Mouse (Mus musculus) CH12.LX (cell line): ENCODE results near the gene Fscn1. TPM values are rescaled to one million over a fixed set of nuclear protein-coding genes. Genes with fewer than 3 reads are reported as not detected.

ENCODE experiments used
- DNase-seq: peaks from one replicate; pipeline ENCODE4 v3.0.0-alpha.2; 2013; ENCODE audit errors: extremely low read depth
- H3K27ac ChIP-seq: 2 replicates; pipeline ENCODE4 v1.5.1; 2012; ENCODE audit warnings: low read depth, mild to moderate bottlenecking, control low read depth, moderate library complexity; ENCODE audit not compliant: insufficient read depth
- H3K27me3 ChIP-seq: replicated peaks from 2 replicates; pipeline ENCODE3; 2012; ENCODE audit warnings: inconsistent platforms
- H3K36me3 ChIP-seq, 2 experiments: replicated peaks in 1 of 2; 2 replicates each; pipeline versions ENCODE3 to v1.6.1; 2012; ENCODE audit warnings: inconsistent platforms in 1 of 2, low read length in 1 of 2, mild to moderate bottlenecking in 1 of 2, mixed read lengths in 1 of 2, moderate library complexity in 1 of 2; ENCODE audit not compliant: control insufficient read depth in 1 of 2, insufficient read depth in 1 of 2
- H3K4me1 ChIP-seq, 2 experiments: 2 replicates each; pipeline ENCODE4 v1.6.1; 2012; ENCODE audit warnings: inconsistent platforms in 1 of 2, moderate library complexity in 1 of 2; ENCODE audit not compliant: insufficient read depth in 2 of 2, control insufficient read depth in 1 of 2
- H3K4me2 ChIP-seq: 2 replicates; pipeline ENCODE4 v1.6.1; 2012; ENCODE audit warnings: low read depth, mild to moderate bottlenecking, control low read depth; ENCODE audit not compliant: poor library complexity, insufficient read depth, severe bottlenecking
- H3K4me3 ChIP-seq, 3 experiments: fragments of 150-350 bp in 1 of 3; sonication (generic) in 1 of 3; replicated peaks in 1 of 3; 2 replicates each; pipeline versions ENCODE3 to v1.5.1; 2011 to 2012; ENCODE audit warnings: low read depth in 2 of 3, low read length in 2 of 3, mild to moderate bottlenecking in 2 of 3, moderate library complexity in 2 of 3, control low read depth in 1 of 3, improper control_type of control experiment in 1 of 3, inconsistent platforms in 1 of 3, mixed read lengths in 1 of 3; ENCODE audit not compliant: poor library complexity in 1 of 3
- H3K79me2 ChIP-seq: replicated peaks from 2 replicates; pipeline ENCODE4 v1.6.1; 2012; ENCODE audit warnings: mild to moderate bottlenecking, moderate library complexity; ENCODE audit not compliant: control insufficient read depth, poor library complexity, insufficient read depth, severe bottlenecking; ENCODE audit errors: extremely low read depth
- H3K9ac ChIP-seq: 2 replicates; pipeline ENCODE4 v1.6.1; 2012; ENCODE audit warnings: low read depth, mild to moderate bottlenecking, control low read depth, moderate library complexity; ENCODE audit not compliant: insufficient read depth
- H3K9me3 ChIP-seq: replicated peaks from 2 replicates; pipeline ENCODE3; 2012; ENCODE audit warnings: low read length, inconsistent platforms, mixed read lengths
- BHLHE40 ChIP-seq: IDR thresholded peaks from 2 replicates; pipeline ENCODE4 v1.6.1; 2011; ENCODE audit warnings: mild to moderate bottlenecking, low read depth, low read length, improper control_type of control experiment
- CHD2 ChIP-seq: IDR thresholded peaks from 2 replicates; pipeline ENCODE4 v1.6.1; 2011; ENCODE audit warnings: low read length, improper control_type of control experiment
- CTCF ChIP-seq, 2 experiments: IDR thresholded peaks in 1 of 2; conservative IDR thresholded peaks in 1 of 2; 2 replicates each; pipeline ENCODE4 v1.5.1; 2011 to 2012; ENCODE audit warnings: low read depth in 2 of 2, low read length in 2 of 2, improper control_type of control experiment in 1 of 2, inconsistent platforms in 1 of 2, mild to moderate bottlenecking in 1 of 2, moderate library complexity in 1 of 2
- ELF1 ChIP-seq: IDR thresholded peaks from 2 replicates; pipeline ENCODE4 v1.6.1; 2014; ENCODE audit warnings: low read depth, mild to moderate bottlenecking, inconsistent platforms, low read length, improper control_type of control experiment
- GABPA ChIP-seq: IDR thresholded peaks from 2 replicates; pipeline ENCODE4 v1.6.1; 2012; ENCODE audit warnings: low read depth, low read length, improper control_type of control experiment, inconsistent platforms; ENCODE audit not compliant: insufficient replicate concordance
- MAZ ChIP-seq: IDR thresholded peaks from 2 replicates; pipeline ENCODE4 v1.6.1; 2012; ENCODE audit warnings: low read depth, mild to moderate bottlenecking, inconsistent platforms, low read length, improper control_type of control experiment, moderate library complexity
- MYC ChIP-seq: IDR thresholded peaks from 2 replicates; pipeline ENCODE4 v1.6.1; 2011; ENCODE audit warnings: low read depth, mild to moderate bottlenecking, improper control_type of control experiment, low read length
- NRF1 ChIP-seq: IDR thresholded peaks from 2 replicates; pipeline ENCODE4 v1.6.1; 2014; ENCODE audit warnings: low read depth, mild to moderate bottlenecking, inconsistent platforms, low read length, improper control_type of control experiment, moderate library complexity
- PAX5 ChIP-seq: IDR thresholded peaks from 2 replicates; pipeline ENCODE4 v1.6.1; 2012; ENCODE audit warnings: low read length, inconsistent platforms, mixed read lengths
- POLR2A ChIP-seq: IDR thresholded peaks from 2 replicates; pipeline ENCODE4 v1.6.1; 2011; ENCODE audit warnings: low read depth, mild to moderate bottlenecking, improper control_type of control experiment, low read length
- SIN3A ChIP-seq: IDR thresholded peaks from 2 replicates; pipeline ENCODE4 v1.6.1; 2012; ENCODE audit warnings: low read length, improper control_type of control experiment, inconsistent platforms
- TCF12 ChIP-seq: IDR thresholded peaks from 2 replicates; pipeline ENCODE4 v1.6.1; 2014; ENCODE audit warnings: low read depth, mild to moderate bottlenecking, inconsistent platforms, low read length, improper control_type of control experiment
- UBTF ChIP-seq: IDR thresholded peaks from 2 replicates; pipeline ENCODE4 v1.6.1; 2012; ENCODE audit warnings: low read depth, mild to moderate bottlenecking, inconsistent platforms, low read length, improper control_type of control experiment, moderate library complexity
- USF2 ChIP-seq: conservative IDR thresholded peaks from 2 replicates; pipeline ENCODE4 v1.6.1; 2011; ENCODE audit warnings: low read depth, low read length, improper control_type of control experiment
- ZNF384 ChIP-seq: IDR thresholded peaks from 2 replicates; pipeline ENCODE4 v1.6.1; 2012; ENCODE audit warnings: low read depth, low read length, improper control_type of control experiment, inconsistent platforms
- dilution Hi-C: fragments of 300-500 bp; cut with MboI; formaldehyde crosslinking; loops from 2 replicates; pipeline ENCODE4 v1.14.3; 2020; ENCODE audit warnings: low sequenced_read_pairs; ENCODE audit not compliant: extremely low pct_unique_long_range_greater_than_20kb, extremely low pct_ligation_motif_present
- in situ Hi-C: fragments of 300-500 bp; cut with MboI; formaldehyde crosslinking; loops from 3 replicates; pipeline ENCODE4 v1.14.3; 2019; ENCODE audit warnings: low sequenced_read_pairs, low pct_ligation_motif_present, low pct_unique_long_range_greater_than_20kb, mixed read lengths
- polyA plus RNA-seq: library from polyadenylated mRNA; unstranded; fragments of >175 nt; gene quantifications from 2 replicates; pipeline ENCODE4 v1.2.1, GENCODE M21; 2012; ENCODE audit warnings: low read depth; ENCODE audit not compliant: insufficient read length
- total RNA-seq, 2 experiments: library from RNA; depleted of rRNA; stranded (reverse); fragments of 300-350 nt in 1 of 2; fragments of >200 nt in 1 of 2; gene quantifications; 2 replicates each; pipeline ENCODE4 v1.2.3; 2012 to 2014

Fscn1 gene
- total and polyA plus RNA-seq, 3 experiments = 19.7 to 75.7 (median 65.3) TPM

DNA sequence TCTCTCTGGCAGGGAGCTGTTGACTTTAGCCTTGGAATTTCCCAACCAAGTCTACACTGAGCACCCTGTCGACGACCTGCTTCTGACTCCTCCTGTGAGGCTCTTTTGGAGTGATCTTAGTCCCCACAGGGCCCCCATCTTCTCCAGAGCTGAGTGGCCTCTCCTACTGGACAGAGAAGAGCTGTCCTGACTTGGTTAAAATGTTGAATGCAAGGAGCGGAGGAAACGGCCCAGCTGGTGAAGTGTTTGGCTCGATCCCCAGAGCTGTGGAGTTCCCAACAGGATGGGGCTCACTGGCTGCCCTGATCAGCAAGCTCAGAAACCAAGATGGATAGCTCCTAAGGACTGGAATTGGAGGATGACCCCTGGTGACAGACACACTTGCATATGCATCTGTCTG is 16.4 kb downstream of the Fscn1 start:
- no peaks in the 10 kb centered on the region for H3K27me3 ChIP-seq
- no peak for DNase-seq
- dilution Hi-C loops (no loop called here), in situ Hi-C loops (no loop called here)
- H3K27ac ChIP-seq = no peak overlapping the region
- H3K4me2 ChIP-seq = no peak overlapping the region
- no peak overlapping the region for H3K9ac ChIP-seq
- no peaks in the 10 kb centered on the region for H3K79me2 ChIP-seq
- no peak for TF ChIP-seq TCF12
- TF ChIP-seq CHD2 = no peak
- TF ChIP-seq NRF1 = no peak
- no peak for TF ChIP-seq BHLHE40
- no peak for TF ChIP-seq PAX5
- no peak for TF ChIP-seq CTCF (conservative IDR thresholded peaks at IDR 0.05 in 1 of 2, IDR thresholded peaks at IDR 0.05 in 1 of 2; ENCODE audit: low read depth in 2 of 2, low read length in 2 of 2)
- no peak for TF ChIP-seq UBTF
- no peak for TF ChIP-seq MAZ
- TF ChIP-seq USF2 = no peak
- no peak for TF ChIP-seq ELF1
- TF ChIP-seq MYC = no peak
- TF ChIP-seq POLR2A = no peak
- TF ChIP-seq GABPA = no peak
- H3K36me3 ChIP-seq = peaks cover 7 to 22% of the 10 kb centered on the region in 2 experiments
- no peaks in the 10 kb centered on the region for H3K9me3 ChIP-seq
- H3K4me1 ChIP-seq = peaks cover 5 to 11% of the 10 kb centered on the region in 2 experiments; a peak in 2 of 4 replicates
- H3K4me3 ChIP-seq = no peak overlapping the region

DNA sequence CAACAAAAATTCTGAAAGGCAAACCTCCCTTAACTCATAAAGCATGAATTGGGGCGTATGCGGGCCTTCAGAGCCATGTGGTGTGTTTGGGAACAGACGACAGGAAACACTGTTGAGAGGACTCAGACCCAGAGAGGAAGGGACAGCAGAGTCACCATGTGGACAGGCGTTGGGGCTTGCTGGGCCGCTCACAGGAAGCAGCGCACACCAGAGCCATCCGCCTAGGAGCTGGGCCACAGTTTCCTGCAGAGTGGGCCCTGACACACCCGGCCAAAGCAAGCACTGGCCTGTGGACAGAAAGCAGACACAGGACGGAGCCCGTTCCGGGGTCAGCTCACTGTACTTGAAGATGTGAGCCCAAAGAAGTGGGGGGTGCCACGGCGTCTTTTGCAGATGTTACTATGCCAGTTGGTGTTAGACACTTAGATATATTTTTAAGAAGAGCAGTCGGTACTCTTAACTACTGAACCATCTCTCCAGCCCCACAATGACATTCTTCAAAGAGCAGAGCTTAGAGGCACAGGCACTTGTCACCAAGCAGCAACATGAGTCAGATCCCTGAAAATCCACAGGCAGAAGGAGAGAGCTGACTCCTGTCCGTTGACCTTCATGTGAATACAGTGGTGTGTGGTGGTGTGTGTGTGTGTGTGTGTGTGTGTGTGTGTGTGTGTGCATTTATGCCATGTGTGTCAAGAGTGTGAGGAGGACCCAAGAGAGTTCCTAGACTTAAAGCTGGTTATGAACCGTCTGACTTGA is 22.1 kb downstream of the Fscn1 start:
- Histone ChIP-seq H3K9me3 (no peaks in the 10 kb centered on the region), H3K4me2 (no peak overlapping the region), H3K4me3 (no peak overlapping the region), H3K36me3 (no peaks in the 10 kb centered on the region), H3K79me2 (no peaks in the 10 kb centered on the region), H3K27ac (no peak overlapping the region), H3K9ac (no peak overlapping the region), H3K4me1 (no peaks in the 10 kb centered on the region), H3K27me3 (no peaks in the 10 kb centered on the region)
- DNase-seq = no peak
- dilution Hi-C loops = no loop called here
- in situ Hi-C loops = no loop called here
- TF ChIP-seq ELF1 (no peak), SIN3A (no peak), CHD2 (no peak), UBTF (no peak), ZNF384 (no peak)
